Mouse (Mus musculus) liver, embryonic 13.5 days (tissue): Measurements from ENCODE around the gene S1pr3. TPM values are rescaled to one million over a fixed set of nuclear protein-coding genes. Genes with fewer than 3 reads are reported as not detected.

Experiments
- ATAC-seq: fragments of 200-750 bp; cut with Nextera tagmentation; 2 replicates; pipeline ENCODE4 v1.8.0; 2017; ENCODE audit warnings: low read depth, mild to moderate bottlenecking, moderate number of reproducible peaks, moderate library complexity
- DNase-seq: peaks from one replicate; pipeline ENCODE4 v3.0.0; 2022
- H3K27ac ChIP-seq: fragments of 300-500 bp; sonication (generic); 2 replicates; pipeline ENCODE4 v1.5.1; 2015; ENCODE audit warnings: moderate library complexity, mild to moderate bottlenecking, inconsistent platforms
- H3K27me3 ChIP-seq: fragments of 300-500 bp; sonication (generic); 2 replicates; pipeline ENCODE4 v1.6.1; 2015; ENCODE audit warnings: mild to moderate bottlenecking, inconsistent platforms
- H3K36me3 ChIP-seq: fragments of 300-500 bp; sonication (generic); 2 replicates; pipeline ENCODE4 v1.6.1; 2015; ENCODE audit warnings: mild to moderate bottlenecking, inconsistent platforms
- H3K4me1 ChIP-seq: fragments of 300-500 bp; sonication (generic); replicated peaks from 2 replicates; pipeline ENCODE4 v1.6.1; 2015; ENCODE audit warnings: inconsistent platforms
- H3K4me2 ChIP-seq: fragments of 300-500 bp; sonication (generic); 2 replicates; pipeline ENCODE4 v1.6.1; 2015; ENCODE audit warnings: inconsistent platforms, mild to moderate bottlenecking, moderate library complexity
- H3K4me3 ChIP-seq: fragments of 300-500 bp; sonication (generic); replicated peaks from 2 replicates; pipeline ENCODE4 v1.5.1; 2015; ENCODE audit warnings: mild to moderate bottlenecking, inconsistent platforms
- H3K9ac ChIP-seq: fragments of 300-500 bp; sonication (generic); 2 replicates; pipeline ENCODE4 v1.6.1; 2015; ENCODE audit warnings: mild to moderate bottlenecking, inconsistent platforms
- H3K9me3 ChIP-seq: fragments of 300-500 bp; sonication (generic); replicated peaks from 2 replicates; pipeline ENCODE4 v1.6.1; 2016; ENCODE audit warnings: inconsistent platforms
- WGBS: fragments of 180-500 bp; shearing (Covaris S2); methylation state at CpG from one replicate; pipeline ENCODE4 v1.1.7; 2015; ENCODE audit not compliant: insufficient replicate concordance; 5-methylcytosine and 5-hydroxymethylcytosine counted together
- polyA plus RNA-seq: library from polyadenylated mRNA; unstranded; fragments of >200 nt; fragmentation: Nextera tagmentation; extraction: Ambion mirVana; gene quantifications from 2 replicates; pipeline ENCODE4 v1.2.1, GENCODE M21; 2015

The S1pr3 gene
- polyA plus RNA-seq, result 1.8 and 2.2 TPM in 2 replicates

DNA sequence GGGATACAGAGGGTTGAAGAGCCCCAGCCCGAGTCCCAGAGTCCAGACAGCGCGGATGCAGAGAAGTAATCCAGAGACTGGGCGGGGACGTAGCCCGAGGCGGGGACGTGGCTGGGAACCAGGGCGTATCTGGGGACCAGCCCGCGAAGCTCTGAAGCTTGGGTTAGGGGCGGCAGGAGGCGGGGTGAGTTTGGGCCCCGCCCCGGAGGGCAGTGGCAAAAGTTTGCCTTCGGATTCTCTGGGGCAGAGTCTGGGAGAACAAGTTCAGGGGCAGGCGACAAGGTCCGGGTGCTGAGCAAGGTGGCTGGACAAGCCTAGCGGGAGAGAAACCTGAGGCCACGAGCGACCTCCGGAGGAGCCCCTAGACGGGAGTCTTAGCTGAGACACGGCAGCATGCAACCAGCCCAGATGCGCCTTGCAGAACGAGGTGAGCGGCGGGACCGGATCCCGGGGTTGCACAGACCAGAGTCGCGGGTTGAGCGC lies at the start of gene S1pr3:
S1pr3 (plus strand) TSS at position 121 of the 483 bp plus-strand sequence.
- Histone ChIP-seq H3K9ac (peak within 1 kb of the TSS; percentile 22; the same call in 1 of the 2 replicates), H3K27me3 (peaks cover 44% of the 10 kb centered on the region), H3K27ac (no peak within 1 kb of the TSS), H3K4me1 (no peaks in the 10 kb centered on the region), H3K9me3 (no peaks in the 10 kb centered on the region), H3K4me2 (peak within 1 kb of the TSS; percentile 59), H3K36me3 (no peaks in the 10 kb centered on the region), H3K4me3 (peak within 1 kb of the TSS; percentile 44)
- ATAC-seq, result no peak
- under 1% methylated on average over 33 of the region's 33 CpGs for WGBS
- no peak for DNase-seq

DNA sequence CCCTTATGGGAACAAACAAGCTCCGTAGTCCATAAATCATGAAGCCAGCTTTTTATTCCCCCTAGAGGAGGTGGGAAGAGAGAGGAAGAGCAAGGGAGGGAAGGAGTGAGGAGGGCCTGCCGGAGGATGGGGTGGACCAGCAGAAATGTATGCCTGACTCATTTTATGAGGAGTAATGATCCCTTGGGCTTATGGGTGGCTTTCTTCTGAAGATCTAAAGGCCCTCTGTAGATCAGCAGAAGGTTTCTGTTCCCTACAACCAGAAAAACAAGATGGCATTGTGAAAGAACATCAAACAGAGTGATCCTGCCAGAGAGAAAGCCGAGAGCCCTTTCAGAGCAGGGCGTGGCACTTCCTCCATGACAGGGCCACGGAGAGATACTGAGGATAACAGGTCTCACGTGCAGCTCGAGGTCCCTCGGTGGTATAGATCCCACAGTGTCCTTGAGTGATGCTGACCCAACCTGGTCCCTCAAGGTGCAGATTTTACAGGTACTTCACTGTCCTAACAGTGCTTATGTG lies 47.9 kb upstream of the S1pr3 start:
- WGBS, result 28% methylated on average over 8 of the region's 8 CpGs
- Histone ChIP-seq H3K4me2 (no peak overlapping the region), H3K36me3 (no peaks in the 10 kb centered on the region), H3K4me1 (no peaks in the 10 kb centered on the region), H3K9me3 (no peaks in the 10 kb centered on the region), H3K27ac (no peak overlapping the region), H3K9ac (no peak overlapping the region), H3K4me3 (no peak overlapping the region), H3K27me3 (no peaks in the 10 kb centered on the region)
- DNase-seq (no peak), ATAC-seq (no peak)

DNA sequence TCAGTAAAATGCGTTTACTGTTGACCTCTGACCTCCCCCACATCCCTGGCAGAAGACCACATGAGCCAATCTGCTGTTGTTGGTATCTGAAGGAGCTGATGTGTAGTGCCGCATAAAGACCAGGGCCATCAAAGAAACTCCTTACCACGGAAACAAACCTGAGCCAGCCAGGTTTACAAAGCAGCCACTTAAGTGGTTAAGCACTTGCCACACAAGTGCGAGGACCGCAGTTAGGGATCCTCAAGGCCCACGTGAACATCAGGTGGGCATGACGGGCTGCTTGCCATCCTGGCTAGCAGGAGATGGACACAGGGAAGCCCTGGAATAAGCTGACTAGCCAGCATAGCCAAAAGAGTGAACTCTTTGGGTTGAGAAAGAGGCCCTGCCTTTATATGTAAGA lies 45.0 kb upstream of the S1pr3 start:
- no peak overlapping the region for H3K27ac ChIP-seq
- WGBS, result 70% methylated on average over 7 of the region's 7 CpGs

DNA sequence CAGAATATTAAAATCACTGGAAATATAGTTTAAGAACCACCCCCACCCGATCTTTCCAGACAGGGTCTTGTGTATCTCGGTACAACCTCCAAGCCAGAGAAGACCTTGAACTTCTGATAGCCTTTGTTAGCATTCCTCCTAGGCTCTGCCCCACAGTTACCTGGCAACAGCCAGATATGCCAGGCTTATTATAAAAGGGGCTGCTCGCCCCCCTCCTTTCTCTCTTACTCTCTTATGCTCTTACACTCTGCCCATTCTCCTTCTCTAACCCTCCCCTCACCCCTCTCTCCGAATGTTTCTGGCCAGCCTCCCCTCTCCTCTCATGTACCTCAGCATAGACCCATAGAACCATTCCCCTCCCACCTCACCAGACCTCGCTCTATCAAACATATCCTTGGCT lies 44.5 kb upstream of the S1pr3 start:
- no peaks in the 10 kb centered on the region for H3K4me1 ChIP-seq
- no peak overlapping the region for H3K27ac ChIP-seq
- DNase-seq (no peak), ATAC-seq (no peak)
- WGBS, result 54% methylated on average over 5 of the region's 5 CpGs
- no peaks in the 10 kb centered on the region for H3K27me3 ChIP-seq
- no peak overlapping the region for H3K4me3 ChIP-seq
- no peak overlapping the region for H3K9ac ChIP-seq
- no peaks in the 10 kb centered on the region for H3K9me3 ChIP-seq
- no peaks in the 10 kb centered on the region for H3K36me3 ChIP-seq
- H3K4me2 ChIP-seq, result no peak overlapping the region

More for the DNA sequence above, 45.0 kb upstream of the S1pr3 start:
- DNase-seq, result no peak
- Histone ChIP-seq H3K4me3 (no peak overlapping the region), H3K4me2 (no peak overlapping the region), H3K9ac (no peak overlapping the region), H3K4me1 (no peaks in the 10 kb centered on the region), H3K36me3 (no peaks in the 10 kb centered on the region), H3K27me3 (no peaks in the 10 kb centered on the region), H3K9me3 (no peaks in the 10 kb centered on the region)
- ATAC-seq, result no peak

DNA sequence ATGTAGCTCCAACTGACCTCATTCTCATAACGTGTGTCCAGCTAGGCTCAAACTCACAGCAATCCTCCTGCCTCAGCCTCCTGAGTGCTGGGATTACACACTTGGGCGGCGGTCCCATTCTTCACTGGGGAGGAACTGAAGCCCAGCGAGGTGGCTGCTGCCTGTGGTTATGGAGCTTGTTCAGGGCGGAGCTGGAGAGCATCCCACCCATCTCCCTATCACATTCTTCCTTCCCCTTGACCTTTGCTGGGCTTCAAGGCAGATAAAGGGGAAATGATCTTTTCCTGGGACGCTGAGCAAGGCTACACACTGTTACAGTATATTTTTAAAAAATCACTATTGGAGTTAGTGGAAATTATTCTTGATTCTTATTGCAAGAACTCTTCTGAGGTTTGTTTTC lies 43.2 kb upstream of the S1pr3 start:
- Histone ChIP-seq H3K36me3 (no peaks in the 10 kb centered on the region), H3K4me2 (no peak overlapping the region), H3K27me3 (no peaks in the 10 kb centered on the region), H3K27ac (no peak overlapping the region), H3K4me1 (no peaks in the 10 kb centered on the region), H3K9me3 (no peaks in the 10 kb centered on the region), H3K9ac (no peak overlapping the region), H3K4me3 (no peak overlapping the region)
- no peak for DNase-seq
- ATAC-seq, result no peak
- 46% methylated on average over 6 of the region's 6 CpGs for WGBS

DNA sequence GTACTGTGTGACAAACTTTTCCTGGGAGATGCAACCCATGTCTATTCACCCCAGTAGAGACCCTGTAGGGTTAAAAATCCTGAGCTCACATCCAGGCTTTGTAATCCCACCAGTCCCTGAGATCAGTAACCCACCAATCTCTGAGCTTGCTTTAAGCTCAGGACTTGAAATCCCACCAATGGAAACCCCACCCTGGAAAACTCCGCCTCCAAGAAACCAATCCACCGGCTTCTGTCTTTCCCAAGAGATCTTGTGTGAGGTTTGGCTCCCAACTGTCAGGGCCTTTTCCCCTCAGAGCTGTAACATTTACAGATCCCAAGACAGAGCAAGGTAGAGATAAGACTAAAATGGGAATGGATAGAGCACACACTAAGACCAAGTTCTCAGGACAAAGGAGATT lies 40.1 kb upstream of the S1pr3 start:
- DNase-seq (no peak), ATAC-seq (no peak)
- Histone ChIP-seq H3K4me1 (no peaks in the 10 kb centered on the region), H3K4me2 (no peak overlapping the region), H3K36me3 (no peaks in the 10 kb centered on the region), H3K9me3 (no peaks in the 10 kb centered on the region), H3K27ac (no peak overlapping the region), H3K27me3 (no peaks in the 10 kb centered on the region), H3K4me3 (no peak overlapping the region), H3K9ac (no peak overlapping the region)
- 67% methylated on average over 2 of the region's 2 CpGs for WGBS

DNA sequence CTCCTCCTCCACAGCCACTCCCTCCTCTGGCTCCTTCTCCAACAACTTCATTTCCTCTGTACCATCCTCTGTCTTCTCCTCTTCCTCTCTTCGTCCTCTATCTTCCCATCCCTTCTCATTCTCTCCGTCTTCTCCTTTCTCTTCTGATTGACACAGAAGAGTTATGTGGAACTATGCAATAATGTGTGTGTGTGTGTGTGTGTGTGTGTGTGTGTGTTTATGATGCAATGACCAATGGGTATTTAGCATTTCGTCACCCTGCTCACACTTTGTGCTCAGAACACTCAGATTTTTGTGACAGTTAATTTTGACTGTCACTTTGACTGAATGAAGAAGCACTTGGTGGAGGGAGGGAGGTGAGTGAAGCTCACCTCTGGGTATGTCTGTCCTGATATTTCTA lies 39.1 kb upstream of the S1pr3 start:
- ATAC-seq (no peak), DNase-seq (no peak)
- H3K4me1 ChIP-seq, result no peaks in the 10 kb centered on the region
- H3K4me2 ChIP-seq, result no peak overlapping the region
- H3K36me3 ChIP-seq, result no peaks in the 10 kb centered on the region
- no peak overlapping the region for H3K9ac ChIP-seq
- H3K27me3 ChIP-seq, result no peaks in the 10 kb centered on the region
- H3K27ac ChIP-seq, result no peak overlapping the region
- 60% methylated on average over 3 of the region's 3 CpGs for WGBS
- H3K9me3 ChIP-seq, result no peaks in the 10 kb centered on the region
- H3K4me3 ChIP-seq, result no peak overlapping the region

DNA sequence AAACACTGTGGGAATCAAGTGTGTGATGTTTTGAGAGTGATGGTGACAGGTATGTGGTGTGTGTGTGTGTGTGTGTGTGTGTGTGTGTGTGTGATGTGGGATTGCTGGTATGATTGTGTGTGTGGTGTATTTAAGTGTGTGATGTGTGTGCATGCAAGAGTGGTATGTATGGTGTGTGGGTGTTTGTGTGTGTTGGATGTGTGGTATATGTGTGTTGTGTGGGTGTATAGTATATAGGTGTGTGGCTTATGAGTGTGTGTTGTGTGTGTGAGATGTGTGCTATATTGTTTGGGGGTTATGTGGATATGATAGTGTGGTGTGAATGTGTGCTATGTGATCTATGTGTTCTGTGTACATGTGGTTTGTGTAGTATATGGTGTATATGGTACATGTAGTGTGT lies 35.4 kb upstream of the S1pr3 start:
- DNase-seq (no peak), ATAC-seq (no peak)
- H3K27ac ChIP-seq, result no peak overlapping the region
- H3K27me3 ChIP-seq, result no peaks in the 10 kb centered on the region
- no peak overlapping the region for H3K9ac ChIP-seq
- H3K9me3 ChIP-seq, result no peaks in the 10 kb centered on the region
- no peaks in the 10 kb centered on the region for H3K4me1 ChIP-seq
- H3K4me2 ChIP-seq, result no peak overlapping the region
- no peaks in the 10 kb centered on the region for H3K36me3 ChIP-seq
- H3K4me3 ChIP-seq, result no peak overlapping the region

DNA sequence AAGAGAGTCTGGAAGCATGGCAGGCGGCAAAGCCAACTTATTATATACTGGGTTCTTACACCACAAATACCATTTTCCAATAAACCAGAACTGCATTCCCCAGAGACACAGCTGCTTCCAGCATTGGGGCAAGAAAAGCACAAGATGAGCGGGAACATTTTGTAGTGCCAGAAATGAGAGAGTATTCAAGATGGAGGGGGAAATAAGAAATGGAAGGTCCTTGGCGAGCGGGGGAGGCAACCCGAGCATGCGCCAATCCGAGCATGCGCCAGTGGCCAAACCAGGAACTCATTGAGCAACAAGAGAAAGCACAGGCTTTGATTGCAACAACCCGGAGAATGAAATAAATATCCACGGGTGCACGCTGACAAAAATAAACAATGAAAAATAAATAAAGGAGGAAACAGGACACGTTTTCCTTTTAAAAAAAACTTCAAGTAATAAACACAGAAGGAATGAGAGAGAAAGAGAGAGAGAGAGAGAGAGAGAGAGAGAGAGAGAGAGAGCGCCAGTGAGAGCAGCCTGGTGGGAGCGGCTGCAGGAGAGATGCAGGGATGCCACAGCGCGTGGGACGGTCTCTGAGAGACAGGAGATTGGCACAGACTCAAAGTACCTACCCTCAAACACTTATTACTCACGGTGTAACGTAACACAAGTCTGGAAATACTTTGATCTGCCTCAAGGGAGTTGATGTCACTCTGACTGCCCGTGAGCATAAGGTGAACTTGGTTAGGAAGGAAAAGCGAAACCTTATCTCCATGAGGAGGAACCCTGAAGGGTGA lies 34.2 kb upstream of the S1pr3 start:
- Histone ChIP-seq H3K4me2 (no peak overlapping the region), H3K27ac (no peak overlapping the region), H3K36me3 (no peaks in the 10 kb centered on the region), H3K4me1 (no peaks in the 10 kb centered on the region; the same call in 1 of the 2 replicates), H3K9ac (no peak overlapping the region), H3K9me3 (no peaks in the 10 kb centered on the region), H3K27me3 (no peaks in the 10 kb centered on the region), H3K4me3 (no peak overlapping the region)
- no peak for ATAC-seq
- DNase-seq, result no peak
- 71% methylated on average over 21 of the region's 21 CpGs for WGBS

DNA sequence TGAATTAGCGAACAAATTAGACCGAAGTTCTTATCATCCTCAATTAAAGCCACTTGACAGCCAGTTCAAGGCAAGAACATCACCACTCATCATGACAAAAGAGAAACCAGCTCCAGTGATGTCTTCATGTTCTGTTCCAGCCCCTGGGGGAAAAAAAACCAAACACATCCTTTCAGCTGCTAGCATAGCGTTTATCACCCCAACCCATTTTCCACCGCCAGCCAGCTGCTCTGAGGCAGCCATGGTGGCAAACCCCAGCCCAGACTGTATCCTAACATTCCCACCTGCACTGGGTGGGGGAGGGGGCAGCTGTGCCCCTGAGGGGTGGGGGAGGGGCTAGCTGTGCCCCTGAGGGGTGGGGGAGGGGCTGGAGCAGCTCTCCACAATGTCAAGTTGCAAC lies 30.3 kb upstream of the S1pr3 start:
- WGBS, result 27% methylated on average over 4 of the region's 4 CpGs
- H3K27ac ChIP-seq, result no peak overlapping the region
- H3K4me2 ChIP-seq, result peak overlapping the region; percentile 35; the same call in 1 of the 2 replicates
- H3K4me3 ChIP-seq, result no peak overlapping the region
- no peak overlapping the region for H3K9ac ChIP-seq
- ATAC-seq, result no peak
- H3K36me3 ChIP-seq, result no peaks in the 10 kb centered on the region
- DNase-seq, result no peak
- H3K9me3 ChIP-seq, result no peaks in the 10 kb centered on the region
- H3K27me3 ChIP-seq, result no peaks in the 10 kb centered on the region
- peaks cover 5% of the 10 kb centered on the region for H3K4me1 ChIP-seq

DNA sequence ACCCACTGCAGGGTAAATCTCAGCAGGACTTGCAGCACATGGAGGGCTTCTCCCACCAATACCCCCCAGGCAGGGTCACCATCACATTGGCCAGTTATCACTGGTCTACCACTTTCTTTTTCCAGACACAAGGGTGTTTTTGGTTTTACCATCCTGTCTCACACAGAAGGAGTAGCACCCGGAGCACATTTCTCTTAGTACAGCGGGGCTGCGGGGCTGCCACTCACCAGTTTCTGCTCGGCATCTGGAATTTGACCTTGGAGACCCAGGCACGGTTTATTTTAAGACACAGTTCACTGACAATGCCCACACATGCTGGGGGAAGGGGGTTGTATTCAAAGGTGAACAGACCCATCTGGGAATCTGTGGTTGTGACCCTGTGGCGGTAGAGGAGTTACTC lies 28.8 kb upstream of the S1pr3 start:
- Histone ChIP-seq H3K4me1 (peaks cover 5% of the 10 kb centered on the region), H3K27me3 (no peaks in the 10 kb centered on the region), H3K9me3 (no peaks in the 10 kb centered on the region), H3K4me3 (no peak overlapping the region), H3K4me2 (no peak overlapping the region), H3K27ac (no peak overlapping the region), H3K9ac (no peak overlapping the region), H3K36me3 (no peaks in the 10 kb centered on the region)
- DNase-seq (no peak), ATAC-seq (no peak)
- WGBS, result 42% methylated on average over 6 of the region's 6 CpGs

DNA sequence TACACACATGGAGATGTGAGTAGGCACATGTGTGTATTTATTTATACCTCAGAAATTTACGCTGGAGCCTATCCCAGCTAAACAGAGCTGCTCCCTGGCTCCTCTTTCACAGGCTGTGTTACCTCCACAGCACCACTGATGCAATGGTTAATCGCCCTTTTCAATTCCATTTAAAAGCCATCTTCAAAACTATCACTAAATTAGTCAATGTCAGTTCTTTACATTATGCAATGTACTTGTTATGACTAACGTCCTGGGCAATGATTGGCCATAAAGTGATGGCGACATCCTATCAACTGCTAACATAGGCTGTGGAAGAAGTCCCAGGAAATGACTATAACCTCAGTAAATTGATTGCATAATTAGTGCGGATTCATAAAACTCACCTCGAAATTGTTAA lies 26.9 kb upstream of the S1pr3 start:
- Histone ChIP-seq H3K36me3 (no peaks in the 10 kb centered on the region), H3K4me1 (peaks cover 5% of the 10 kb centered on the region)

More for the DNA sequence above, 26.9 kb upstream of the S1pr3 start:
- Histone ChIP-seq H3K4me3 (no peak overlapping the region), H3K9ac (no peak overlapping the region), H3K27me3 (no peaks in the 10 kb centered on the region), H3K4me2 (no peak overlapping the region), H3K27ac (no peak overlapping the region), H3K9me3 (no peaks in the 10 kb centered on the region)
- DNase-seq (no peak), ATAC-seq (no peak)
- 66% methylated on average over 6 of the region's 6 CpGs for WGBS
